Mouse (Mus musculus): ENCODE results near the gene Kdsr. TPM values are rescaled to one million over a fixed set of nuclear protein-coding genes. Genes with fewer than 3 reads are reported as not detected.

Kdsr gene
- polyA plus RNA-seq, 1 experiment from 2014 or later: 9.0 TPM

DNA sequence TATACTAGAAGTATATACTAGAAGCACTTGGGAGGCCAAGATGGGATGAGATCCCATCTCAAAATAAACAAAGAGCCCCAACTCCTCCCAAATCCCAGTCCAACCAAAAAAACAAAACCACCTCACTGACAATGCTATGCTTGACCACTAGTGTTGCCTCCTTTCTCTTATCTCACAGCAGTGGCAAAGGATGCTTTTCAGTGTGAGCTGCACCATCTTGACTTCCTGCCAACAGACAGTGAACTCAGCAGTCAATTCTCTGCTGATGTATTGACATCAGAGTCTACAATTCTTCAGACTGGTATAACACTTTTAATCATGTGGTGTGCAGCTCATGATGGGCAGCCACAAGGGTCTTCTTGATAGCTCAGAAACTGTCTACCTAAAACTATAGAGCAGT, 9.2 kb upstream of the Kdsr start:
- DNase-seq (ENCODE audit: low spot score) (no peak), ATAC-seq (replicated peaks; ENCODE audit: low FRiP score) (no peak)
- Histone ChIP-seq H3K4me2 (ENCODE audit: low read depth, low read length, severe bottlenecking) (no peak overlapping the region), H3K4me1 (replicated peaks; ENCODE audit: control insufficient read depth, insufficient read depth, low read length) (no peaks in the 10 kb centered on the region), H3K36me3 (ENCODE audit: control insufficient read depth, insufficient read depth, low read length) (no peaks in the 10 kb centered on the region; the same call in none of the 2 replicates), H3K9ac (ENCODE audit: low read length) (no peak overlapping the region), H3K4me3 (ENCODE audit: low read depth, low read length) (no peak overlapping the region), H3K27ac (ENCODE audit: low read depth, low read length) (no peak overlapping the region), H3K27me3 (ENCODE audit: control insufficient read depth, insufficient read depth, low read length) (no peaks in the 10 kb centered on the region), H3K9me3 (ENCODE audit: control insufficient read depth, low read length) (no peaks in the 10 kb centered on the region)

DNA sequence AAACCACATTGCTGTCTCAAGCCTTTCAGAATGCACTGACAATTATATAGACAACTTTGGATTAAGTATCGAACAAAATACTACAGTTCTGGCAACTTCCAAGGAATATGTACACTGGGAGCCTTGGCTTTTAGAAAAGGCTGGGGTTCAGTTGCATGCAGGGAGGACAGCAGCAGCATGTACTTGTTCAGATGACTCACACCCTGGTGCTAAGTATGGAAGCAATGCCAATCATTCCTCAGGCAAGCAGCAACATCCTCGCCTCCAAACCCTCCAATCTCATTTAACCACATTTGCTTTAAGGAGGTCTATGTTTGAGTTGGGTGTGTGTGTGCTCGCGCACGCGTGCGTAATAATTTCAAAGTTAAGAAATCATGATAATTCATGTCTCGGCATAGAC, 6.2 kb upstream of the Kdsr start:
- ATAC-seq (replicated peaks; ENCODE audit: low FRiP score) (no peak), DNase-seq (ENCODE audit: low spot score) (no peak)
- Histone ChIP-seq H3K4me2 (ENCODE audit: low read depth, low read length, severe bottlenecking) (no peak overlapping the region), H3K4me1 (replicated peaks; ENCODE audit: control insufficient read depth, insufficient read depth, low read length) (no peaks in the 10 kb centered on the region), H3K27ac (ENCODE audit: low read depth, low read length) (no peak overlapping the region), H3K9me3 (ENCODE audit: control insufficient read depth, low read length) (no peaks in the 10 kb centered on the region), H3K4me3 (ENCODE audit: low read depth, low read length) (no peak overlapping the region), H3K9ac (ENCODE audit: low read length) (no peak overlapping the region), H3K27me3 (ENCODE audit: control insufficient read depth, insufficient read depth, low read length) (no peaks in the 10 kb centered on the region), H3K36me3 (ENCODE audit: control insufficient read depth, insufficient read depth, low read length) (no peaks in the 10 kb centered on the region; the same call in none of the 2 replicates)
- WGBS: 97% methylated on average over 8 of the region's 8 CpGs

DNA sequence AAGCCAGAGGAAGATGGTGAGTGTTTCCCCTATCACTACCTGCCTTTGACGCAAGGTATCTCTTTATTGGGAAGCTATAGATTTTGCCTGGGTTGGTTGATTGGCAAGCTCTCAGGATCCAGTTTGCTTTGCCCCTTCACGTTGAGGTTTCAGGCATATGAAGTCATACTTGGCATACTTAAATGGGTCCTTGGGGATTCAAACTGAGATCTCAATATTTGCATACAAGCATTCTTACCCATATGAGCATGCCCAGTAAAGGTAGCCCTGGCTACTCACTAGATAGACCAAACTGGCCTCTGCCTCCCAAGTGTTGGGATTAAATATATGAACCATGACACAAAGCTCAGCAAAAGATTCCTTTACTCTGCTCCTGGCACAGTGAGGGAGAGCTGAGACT, 5.3 kb upstream of the Kdsr start:
- DNase-seq (ENCODE audit: low spot score) (no peak), ATAC-seq (replicated peaks; ENCODE audit: low FRiP score) (no peak)
- no peaks in the 10 kb centered on the region for H3K4me1 ChIP-seq (replicated peaks; ENCODE audit: control insufficient read depth, insufficient read depth, low read length)
- H3K27me3 ChIP-seq (ENCODE audit: control insufficient read depth, insufficient read depth, low read length): no peaks in the 10 kb centered on the region
- H3K9me3 ChIP-seq (ENCODE audit: control insufficient read depth, low read length): no peaks in the 10 kb centered on the region
- 98% methylated on average over 2 of the region's 2 CpGs for WGBS
- no peak overlapping the region for H3K4me2 ChIP-seq (ENCODE audit: low read depth, low read length, severe bottlenecking)
- H3K36me3 ChIP-seq (ENCODE audit: control insufficient read depth, insufficient read depth, low read length): no peaks in the 10 kb centered on the region; the same call in none of the 2 replicates
- H3K4me3 ChIP-seq (ENCODE audit: low read depth, low read length): no peak overlapping the region
- no peak overlapping the region for H3K9ac ChIP-seq (ENCODE audit: low read length)
- H3K27ac ChIP-seq (ENCODE audit: low read depth, low read length): no peak overlapping the region

DNA sequence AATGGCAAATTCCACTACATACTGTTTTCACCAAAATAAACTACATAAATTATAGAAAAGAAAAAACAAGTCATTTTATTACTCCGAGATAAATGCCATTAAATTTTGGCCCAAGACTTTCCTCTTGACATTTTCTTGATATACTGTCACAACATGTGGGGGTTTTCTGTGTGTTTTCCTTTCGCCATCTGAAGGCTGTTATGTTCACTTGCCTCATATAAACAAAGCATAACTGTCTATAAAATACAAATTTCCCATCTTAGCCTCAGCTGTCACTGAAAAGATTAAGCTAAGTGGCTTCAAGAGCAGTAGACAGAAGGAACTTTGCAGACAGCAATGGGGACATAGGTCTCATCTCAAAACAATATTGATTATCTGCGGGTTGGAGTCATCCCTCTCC, 4.8 kb upstream of the Kdsr start:
- H3K4me3 ChIP-seq (ENCODE audit: low read depth, low read length): no peak overlapping the region
- DNase-seq (ENCODE audit: low spot score): no peak
- WGBS: 88% methylated on average over 3 of the region's 3 CpGs

DNA sequence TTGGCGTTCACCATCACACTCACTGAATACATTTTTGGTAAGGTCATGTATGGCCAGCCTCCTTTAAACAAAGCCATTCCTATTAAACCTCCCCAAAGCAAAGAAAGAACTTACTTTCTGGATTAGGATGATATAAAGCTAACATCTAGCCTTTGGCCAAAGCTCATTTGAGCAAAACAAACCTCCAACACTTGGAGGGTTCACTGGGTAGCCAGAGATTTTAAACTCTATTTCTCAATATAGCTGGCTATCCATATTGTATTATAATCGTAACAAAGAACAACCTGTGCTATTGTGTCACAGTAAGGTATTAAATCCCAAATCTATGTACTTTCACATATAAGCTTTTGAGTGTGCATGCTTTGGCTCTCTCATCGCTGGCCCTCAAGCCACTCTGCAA, 1.2 kb upstream of the Kdsr start:
- Histone ChIP-seq H3K9me3 (ENCODE audit: control insufficient read depth, low read length) (no peaks in the 10 kb centered on the region), H3K4me3 (ENCODE audit: low read depth, low read length) (no peak overlapping the region), H3K9ac (ENCODE audit: low read length) (no peak overlapping the region), H3K36me3 (ENCODE audit: control insufficient read depth, insufficient read depth, low read length) (no peaks in the 10 kb centered on the region), H3K27ac (ENCODE audit: low read depth, low read length) (no peak overlapping the region), H3K4me2 (ENCODE audit: low read depth, low read length, severe bottlenecking) (no peak overlapping the region), H3K27me3 (ENCODE audit: control insufficient read depth, insufficient read depth, low read length) (no peaks in the 10 kb centered on the region), H3K4me1 (replicated peaks; ENCODE audit: control insufficient read depth, insufficient read depth, low read length) (peaks cover 6% of the 10 kb centered on the region; the same call in 1 of the 2 replicates)
- no peak for ATAC-seq (replicated peaks; ENCODE audit: low FRiP score)
- DNase-seq (ENCODE audit: low spot score): no peak
- 89% methylated on average over 3 of the region's 3 CpGs for WGBS

More for the DNA sequence above, 4.8 kb upstream of the Kdsr start:
- no peak overlapping the region for H3K9ac ChIP-seq (ENCODE audit: low read length)
- no peak for ATAC-seq (replicated peaks; ENCODE audit: low FRiP score)
- H3K27me3 ChIP-seq (ENCODE audit: control insufficient read depth, insufficient read depth, low read length): no peaks in the 10 kb centered on the region
- no peak overlapping the region for H3K4me2 ChIP-seq (ENCODE audit: low read depth, low read length, severe bottlenecking)
- no peak overlapping the region for H3K27ac ChIP-seq (ENCODE audit: low read depth, low read length)
- H3K4me1 ChIP-seq (replicated peaks; ENCODE audit: control insufficient read depth, insufficient read depth, low read length): no peaks in the 10 kb centered on the region
- no peaks in the 10 kb centered on the region for H3K9me3 ChIP-seq (ENCODE audit: control insufficient read depth, low read length)
- no peaks in the 10 kb centered on the region; the same call in none of the 2 replicates for H3K36me3 ChIP-seq (ENCODE audit: control insufficient read depth, insufficient read depth, low read length)

DNA sequence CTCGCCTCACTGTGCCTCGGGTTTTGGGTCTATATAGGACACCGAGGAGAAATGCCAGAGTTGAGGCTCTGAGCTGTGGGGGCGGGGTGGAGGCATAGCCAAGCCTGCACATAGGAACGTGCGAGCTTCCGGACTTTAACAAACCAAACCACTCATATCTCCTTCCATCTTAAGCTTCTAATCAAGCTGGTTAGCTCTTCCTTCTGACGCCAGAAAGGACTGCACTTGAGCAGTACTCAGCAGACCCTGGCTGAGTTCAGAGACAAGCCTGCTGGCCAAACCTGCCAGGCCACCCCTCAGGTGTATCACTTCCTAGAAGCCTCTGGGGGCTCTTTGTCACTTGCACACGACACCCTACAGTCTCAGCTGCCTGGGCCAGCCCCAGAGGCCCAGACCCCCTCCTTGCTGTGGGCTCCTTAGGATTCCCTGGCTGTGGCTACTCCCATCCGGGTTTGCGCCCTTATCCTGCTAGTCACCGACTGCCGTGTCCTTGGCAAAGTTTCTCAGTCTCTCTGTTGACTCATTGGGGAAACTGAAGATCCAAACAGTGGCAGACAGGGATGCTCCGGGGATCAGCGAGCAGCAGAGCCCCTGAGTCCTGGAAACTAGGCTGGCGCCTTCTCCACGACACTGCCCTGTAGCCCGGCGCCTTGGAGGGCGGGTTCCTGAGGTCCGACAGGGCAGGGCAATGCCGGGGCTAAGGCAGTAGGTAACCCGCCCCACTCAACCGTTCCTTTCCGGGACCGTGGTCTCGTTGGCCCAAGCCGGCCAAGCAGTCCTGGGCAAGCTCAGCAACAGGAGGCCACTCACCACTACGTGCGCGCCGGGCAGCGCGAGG, 574 bp downstream of the Kdsr start:
- Histone ChIP-seq H3K36me3 (ENCODE audit: control insufficient read depth, insufficient read depth, low read length) (no peaks in the 10 kb centered on the region), H3K4me2 (ENCODE audit: low read depth, low read length, severe bottlenecking) (peak overlapping the region; percentile 97), H3K4me1 (replicated peaks; ENCODE audit: control insufficient read depth, insufficient read depth, low read length) (peaks cover 6% of the 10 kb centered on the region; the same call in 1 of the 2 replicates), H3K4me3 (ENCODE audit: low read depth, low read length) (peak overlapping the region; percentile 64), H3K9me3 (ENCODE audit: control insufficient read depth, low read length) (no peaks in the 10 kb centered on the region), H3K9ac (ENCODE audit: low read length) (peak overlapping the region; percentile 72), H3K27me3 (ENCODE audit: control insufficient read depth, insufficient read depth, low read length) (no peaks in the 10 kb centered on the region), H3K27ac (ENCODE audit: low read depth, low read length) (peak overlapping the region; percentile 15; the same call in 1 of the 2 replicates)
- DNase-seq (ENCODE audit: low spot score) (peak; percentile 53), ATAC-seq (replicated peaks; ENCODE audit: low FRiP score) (peak; percentile 42)
- 4% methylated on average over 34 of the region's 34 CpGs for WGBS

DNA sequence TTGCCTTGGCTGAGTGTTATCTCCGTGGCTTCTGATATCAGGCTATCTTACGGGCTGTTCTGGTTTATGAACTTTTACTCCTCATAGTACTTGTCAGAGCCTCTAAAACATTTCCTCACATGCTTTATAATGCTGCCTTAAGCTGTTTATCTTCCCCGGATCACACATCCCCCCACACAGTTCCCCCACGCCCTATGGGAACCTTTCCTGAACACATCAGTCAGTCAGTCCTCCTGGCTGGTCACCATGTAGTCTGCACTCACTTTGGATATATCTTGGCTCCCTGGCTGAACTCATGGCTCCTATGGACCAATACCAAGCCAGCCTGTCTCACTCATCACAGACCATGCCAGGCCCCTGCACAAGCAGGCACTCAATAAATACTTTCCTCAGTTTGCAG, 2.9 kb downstream of the Kdsr start:
- Histone ChIP-seq H3K27ac (ENCODE audit: low read depth, low read length) (no peak overlapping the region), H3K4me2 (ENCODE audit: low read depth, low read length, severe bottlenecking) (no peak overlapping the region), H3K9me3 (ENCODE audit: control insufficient read depth, low read length) (no peaks in the 10 kb centered on the region), H3K4me3 (ENCODE audit: low read depth, low read length) (no peak overlapping the region), H3K36me3 (ENCODE audit: control insufficient read depth, insufficient read depth, low read length) (no peaks in the 10 kb centered on the region), H3K4me1 (replicated peaks; ENCODE audit: control insufficient read depth, insufficient read depth, low read length) (peaks cover 6% of the 10 kb centered on the region; the same call in 1 of the 2 replicates), H3K9ac (ENCODE audit: low read length) (no peak overlapping the region), H3K27me3 (ENCODE audit: control insufficient read depth, insufficient read depth, low read length) (no peaks in the 10 kb centered on the region)
- ATAC-seq (replicated peaks; ENCODE audit: low FRiP score): no peak
- WGBS: 89% methylated on average over 4 of the region's 4 CpGs
- DNase-seq (ENCODE audit: low spot score): no peak

DNA sequence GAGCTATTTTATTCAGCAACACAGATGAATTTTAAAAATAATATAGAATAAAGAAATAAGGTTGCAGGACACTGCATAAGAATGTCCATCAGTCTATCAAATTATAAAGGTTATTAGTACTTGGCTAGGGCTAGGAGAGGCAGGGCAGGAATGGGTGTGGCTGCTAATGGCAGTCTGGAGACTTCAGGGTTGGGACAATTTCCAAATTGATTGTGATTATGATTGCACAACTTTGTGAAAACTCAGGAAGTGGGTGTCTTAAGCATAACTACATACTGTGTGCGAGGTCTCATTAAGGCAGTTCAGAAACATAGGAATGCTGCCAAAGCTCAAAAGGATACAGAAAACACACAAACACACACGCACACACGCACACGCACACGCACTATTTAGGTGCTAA, 7.5 kb downstream of the Kdsr start:
- no peak overlapping the region for H3K4me3 ChIP-seq (ENCODE audit: low read depth, low read length)

DNA sequence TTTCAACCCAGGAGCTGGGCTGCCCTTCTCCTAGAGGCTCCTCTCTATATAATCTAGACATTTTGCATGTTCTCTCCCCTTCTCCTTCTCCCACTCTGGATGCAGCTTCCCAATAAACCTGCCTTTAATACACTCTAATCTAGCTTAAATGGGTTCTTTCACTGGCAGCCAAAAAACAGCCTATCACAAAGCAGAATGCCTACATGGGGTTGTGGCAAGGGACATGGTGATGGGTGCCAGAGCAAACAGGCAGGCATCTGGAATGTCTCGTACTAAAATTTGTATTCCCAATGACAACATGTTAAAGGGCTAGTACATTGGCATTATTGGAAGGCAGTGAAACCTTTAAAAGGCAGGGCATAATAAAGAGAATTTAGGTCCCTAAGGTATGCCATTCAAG, 8.9 kb downstream of the Kdsr start:
- no peak overlapping the region for H3K9ac ChIP-seq (ENCODE audit: low read length)
- no peak for ATAC-seq (replicated peaks; ENCODE audit: low FRiP score)
- no peak overlapping the region for H3K4me2 ChIP-seq (ENCODE audit: low read depth, low read length, severe bottlenecking)
- H3K4me3 ChIP-seq (ENCODE audit: low read depth, low read length): no peak overlapping the region
- no peaks in the 10 kb centered on the region for H3K27me3 ChIP-seq (ENCODE audit: control insufficient read depth, insufficient read depth, low read length)
- no peaks in the 10 kb centered on the region for H3K4me1 ChIP-seq (replicated peaks; ENCODE audit: control insufficient read depth, insufficient read depth, low read length)
- H3K36me3 ChIP-seq (ENCODE audit: control insufficient read depth, insufficient read depth, low read length): no peaks in the 10 kb centered on the region
- DNase-seq (ENCODE audit: low spot score): no peak
- H3K27ac ChIP-seq (ENCODE audit: low read depth, low read length): no peak overlapping the region
- 94% methylated on average over 1 of the region's 1 CpGs for WGBS
- no peaks in the 10 kb centered on the region for H3K9me3 ChIP-seq (ENCODE audit: control insufficient read depth, low read length)

More for the DNA sequence above, 7.5 kb downstream of the Kdsr start:
- DNase-seq (ENCODE audit: low spot score) (no peak), ATAC-seq (replicated peaks; ENCODE audit: low FRiP score) (no peak)
- H3K9ac ChIP-seq (ENCODE audit: low read length): no peak overlapping the region
- H3K4me1 ChIP-seq (replicated peaks; ENCODE audit: control insufficient read depth, insufficient read depth, low read length): no peaks in the 10 kb centered on the region
- no peaks in the 10 kb centered on the region for H3K36me3 ChIP-seq (ENCODE audit: control insufficient read depth, insufficient read depth, low read length)
- H3K27me3 ChIP-seq (ENCODE audit: control insufficient read depth, insufficient read depth, low read length): no peaks in the 10 kb centered on the region
- no peaks in the 10 kb centered on the region for H3K9me3 ChIP-seq (ENCODE audit: control insufficient read depth, low read length)
- no peak overlapping the region for H3K4me2 ChIP-seq (ENCODE audit: low read depth, low read length, severe bottlenecking)
- WGBS: 98% methylated on average over 5 of the region's 5 CpGs
- H3K27ac ChIP-seq (ENCODE audit: low read depth, low read length): no peak overlapping the region

Measured in forebrain, embryonic 11.5 days (tissue).